Mouse (Mus musculus) frontal cortex, postnatal 14 days (tissue): Measurements from ENCODE around the gene Ifngr1.
"Not testable (repeated sequence)": the region's sequence is repeated elsewhere in the genome, so short reads cannot be mapped to it uniquely, and the experiment has no call there.

Source experiments
- DNase-seq, 2 experiments: peaks; one replicate each; pipeline ENCODE4 v3.0.0; 2022; ENCODE audit warnings: low spot score in 2 of 2

Gene Ifngr1

GRCm38 (mm10) chr10:19587281-19587680 is 4.5 kb upstream of the Ifngr1 start:
- DNase-seq, result no peak

GRCm38 (mm10) chr10:19589626-19590025 is 2.1 kb upstream of the Ifngr1 start:
- no peak for DNase-seq

- DNase-seq, result no peak
Observed at GRCm38 (mm10) chr10:19591286-19591640, 486 bp upstream of the Ifngr1 start.

GRCm38 (mm10) chr10:19592556-19592955 is 807 bp downstream of the Ifngr1 start:
- no peak for DNase-seq

DNA sequence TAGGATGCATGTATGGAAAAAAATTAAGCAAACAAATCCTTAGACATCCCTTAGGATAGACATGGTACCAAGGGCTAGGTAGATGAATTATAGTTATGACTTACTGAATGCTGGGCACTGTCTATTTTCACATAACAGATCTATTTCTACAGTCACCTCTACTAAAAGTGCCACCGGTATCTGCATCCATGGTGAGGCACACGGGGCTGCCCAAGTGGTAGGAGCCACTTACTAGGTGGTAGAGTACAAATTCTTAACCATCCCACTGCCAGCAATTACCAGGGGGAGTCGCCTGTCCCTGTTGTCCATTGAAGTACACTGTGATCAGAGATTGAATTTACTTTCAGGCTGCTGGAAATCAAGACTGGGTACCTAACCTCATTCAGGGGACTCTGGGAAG is 1.5 kb downstream of the Ifngr1 start:
- DNase-seq, result no peak

DNA sequence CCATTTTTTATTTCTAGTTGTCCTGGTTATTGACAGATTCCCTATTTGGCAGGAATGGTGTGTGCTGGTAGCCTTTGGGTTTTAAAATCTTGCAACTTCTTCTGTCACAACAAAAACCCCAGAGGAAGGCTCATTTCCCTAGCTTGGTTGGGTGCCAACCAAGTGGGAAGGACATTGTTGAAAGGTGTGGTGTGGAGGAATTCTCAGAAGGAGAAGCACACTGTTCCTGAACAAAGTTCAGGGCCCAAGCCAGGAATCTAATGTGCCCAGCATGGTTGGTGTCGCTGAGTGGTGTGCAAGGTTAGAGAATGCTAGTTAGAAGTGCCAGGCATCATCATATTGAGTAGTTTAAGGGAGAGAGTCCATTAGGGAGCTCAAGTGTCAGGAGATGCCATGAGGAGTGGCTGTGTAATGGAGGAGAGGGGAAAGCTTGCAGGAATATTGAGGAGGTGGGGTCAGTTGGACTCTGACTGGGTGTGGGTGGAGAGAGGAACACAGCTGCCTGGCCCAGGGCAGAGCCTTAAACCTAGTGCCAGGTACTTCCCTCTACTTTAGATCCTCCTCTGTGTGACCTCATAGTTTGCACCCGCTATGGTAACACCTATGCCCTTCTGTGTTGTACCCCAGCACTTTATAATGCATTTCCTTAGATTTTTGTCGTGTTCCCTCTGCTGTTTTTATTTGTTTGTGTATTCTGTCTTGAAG is 2.6 kb downstream of the Ifngr1 start:
- DNase-seq, result no peak

GRCm38 (mm10) chr10:19596866-19597265 is 5.1 kb downstream of the Ifngr1 start:
- no peak for DNase-seq

GRCm38 (mm10) chr10:19598091-19598490 is 6.3 kb downstream of the Ifngr1 start:
- DNase-seq, result no peak

- DNase-seq, result no peak
Observed at GRCm38 (mm10) chr10:19599331-19600092, 7.8 kb downstream of the Ifngr1 start.

DNA sequence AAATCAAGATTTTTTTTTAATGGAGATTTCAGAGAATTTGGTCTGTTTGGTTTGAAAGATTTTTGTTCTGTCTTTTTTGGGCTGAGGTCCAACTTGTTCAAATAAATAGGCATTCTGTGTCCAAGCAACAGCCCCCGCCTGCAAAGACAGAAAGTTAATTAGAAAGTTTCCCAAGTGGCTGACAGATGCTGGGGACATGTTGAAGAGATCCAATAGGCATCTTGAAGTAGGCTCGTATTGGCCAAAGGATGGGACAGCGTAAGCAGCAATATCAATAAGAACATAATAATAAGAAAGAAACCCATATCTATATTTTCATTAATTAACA is 8.3 kb downstream of the Ifngr1 start:
- DNase-seq, result no peak

- not testable (repeated sequence) for DNase-seq
Observed at GRCm38 (mm10) chr10:19601502-19601901, 9.8 kb downstream of the Ifngr1 start.

- no peak for DNase-seq
Observed at GRCm38 (mm10) chr10:19603231-19603630, 11.5 kb downstream of the Ifngr1 start.

GRCm38 (mm10) chr10:19609125-19609524 is 17.4 kb downstream of the Ifngr1 start:
- no peak for DNase-seq

GRCm38 (mm10) chr10:19611616-19612015 is 19.9 kb downstream of the Ifngr1 start:
- DNase-seq, result no peak

DNA sequence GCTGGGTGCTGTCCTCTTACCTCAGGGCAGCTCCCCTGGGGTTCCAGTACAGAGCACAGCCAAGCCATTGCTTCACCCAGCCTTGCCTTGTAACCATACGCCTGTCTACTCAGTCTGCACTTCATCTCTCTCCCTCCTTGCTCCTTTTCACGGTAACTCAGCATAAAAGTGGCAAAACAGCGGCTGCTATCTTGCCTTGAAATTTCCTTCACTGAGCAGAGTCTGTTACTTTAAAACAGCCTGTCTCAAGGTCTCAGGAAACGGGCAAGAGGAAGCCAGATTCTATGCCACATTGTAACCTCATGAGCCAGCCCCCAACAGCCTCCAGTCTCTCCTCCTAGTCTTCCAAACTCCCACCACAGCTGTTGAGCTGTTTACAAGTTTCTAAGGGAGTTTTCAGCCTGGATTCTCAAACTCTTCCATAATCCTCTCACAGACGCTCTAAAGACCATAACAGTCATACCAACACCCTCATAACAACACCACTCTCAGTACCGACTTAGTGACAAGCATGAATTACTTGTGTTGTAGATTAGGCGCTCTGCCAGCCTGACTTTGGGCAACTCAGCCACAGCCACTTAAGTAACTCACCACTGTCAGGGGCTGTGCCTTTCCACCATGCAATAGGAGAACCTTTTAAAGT is 21.5 kb downstream of the Ifngr1 start:
- DNase-seq, result no peak

GRCm38 (mm10) chr10:19619736-19620135 is 28.0 kb downstream of the Ifngr1 start:
- no peak for DNase-seq

DNA sequence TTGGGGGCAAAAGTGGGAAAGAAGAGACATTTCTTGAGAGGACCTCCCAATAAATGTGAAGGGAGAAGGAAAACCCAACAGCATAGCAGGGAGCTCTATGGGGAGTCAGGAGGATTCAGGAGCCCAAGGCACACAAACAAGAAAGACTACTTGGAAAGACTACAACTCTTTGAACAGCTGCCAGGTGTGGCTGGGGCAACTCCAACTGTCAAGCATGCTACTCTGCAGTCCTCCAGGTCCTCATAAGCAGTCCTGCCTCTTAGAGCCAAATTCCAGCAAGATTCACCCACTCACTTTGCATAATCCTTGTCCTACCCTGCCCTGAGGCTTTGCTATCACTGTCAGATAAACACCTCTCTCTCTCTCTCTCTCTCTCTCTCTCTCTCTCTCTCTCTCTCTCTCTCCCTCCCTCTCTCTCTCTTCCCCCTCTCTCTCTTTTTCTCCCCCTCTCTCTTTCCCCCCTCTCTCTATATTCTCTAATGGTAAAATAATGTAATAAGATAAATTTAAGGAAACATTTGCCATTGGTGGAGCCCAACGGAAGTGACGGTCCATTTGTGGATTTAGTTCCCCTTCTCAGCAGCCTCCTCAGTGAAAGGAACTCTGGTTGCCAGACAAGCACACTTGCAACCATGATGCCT is 29.8 kb downstream of the Ifngr1 start, which contains the start of gene Il22ra2:
TSS of gene Il22ra2 (plus strand) at position 591 of the 641 bp plus-strand sequence.
- no peak for DNase-seq

DNA sequence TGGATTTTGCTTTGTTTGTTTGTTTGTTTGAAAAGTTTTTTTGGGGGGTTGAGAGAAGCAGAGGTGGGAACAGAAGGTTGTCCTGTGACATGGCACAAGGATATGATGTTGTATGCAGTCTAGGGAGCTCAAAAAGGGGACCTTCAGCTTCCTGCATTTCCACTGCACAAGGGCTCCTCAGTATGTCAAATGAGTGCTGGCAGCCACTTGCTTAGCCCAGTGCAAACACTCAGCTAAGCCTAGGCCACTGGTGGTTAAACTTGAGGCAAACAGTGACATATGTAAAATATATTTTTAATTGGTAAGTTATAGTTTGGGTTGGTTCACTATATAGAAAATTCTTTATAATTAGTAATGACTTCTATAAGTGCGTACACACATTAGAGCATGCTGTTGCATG is 32.9 kb downstream of the Ifngr1 start:
- DNase-seq, result no peak

- no peak for DNase-seq
Observed at GRCm38 (mm10) chr10:19627342-19627741, 35.6 kb downstream of the Ifngr1 start.

DNA sequence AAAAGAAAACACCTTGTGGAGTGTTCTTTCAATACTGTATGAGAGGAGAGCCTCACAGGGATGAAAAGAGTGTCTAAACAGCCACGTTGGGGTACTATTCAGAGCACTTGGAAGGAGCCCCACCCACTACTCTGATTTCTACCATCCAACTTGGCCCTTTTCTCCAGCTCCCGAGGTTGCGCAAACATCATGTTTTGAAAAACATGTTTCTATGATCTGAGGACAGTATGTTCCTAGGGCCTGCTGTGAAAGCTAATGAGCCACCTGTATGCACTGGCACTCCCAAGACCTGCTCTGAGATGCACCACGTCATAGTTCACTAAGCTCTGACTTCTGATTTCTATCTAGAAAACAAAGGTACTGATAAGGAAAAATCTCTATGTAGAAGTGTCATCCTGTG is 36.0 kb downstream of the Ifngr1 start:
- no peak for DNase-seq

DNA sequence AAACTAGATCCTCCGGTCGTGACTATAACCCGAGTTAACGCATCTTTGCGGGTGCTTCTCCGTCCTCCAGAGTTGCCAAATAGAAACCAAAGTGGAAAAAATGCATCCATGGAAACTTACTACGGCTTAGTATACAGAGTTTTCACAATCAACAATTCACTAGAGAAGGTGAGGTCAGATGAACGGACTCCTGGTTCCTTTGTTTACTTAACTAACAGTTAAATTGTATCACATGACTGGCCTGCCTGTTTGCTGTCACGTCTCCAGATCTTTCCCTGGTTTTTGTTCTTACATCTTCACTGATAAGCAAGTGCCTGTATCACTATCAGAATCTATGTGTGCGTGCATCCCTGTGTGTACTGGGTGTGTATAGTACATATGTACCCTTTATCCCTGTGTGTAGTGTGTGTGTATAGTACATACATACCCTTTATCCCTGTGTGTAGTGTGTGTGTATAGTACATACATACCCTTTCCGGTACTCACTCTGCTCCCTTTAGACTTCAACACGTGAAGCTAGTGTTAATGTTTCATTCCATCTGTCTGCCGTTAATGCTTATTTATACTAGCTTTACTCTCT is 40.0 kb downstream of the Ifngr1 start:
- no peak for DNase-seq

DNA sequence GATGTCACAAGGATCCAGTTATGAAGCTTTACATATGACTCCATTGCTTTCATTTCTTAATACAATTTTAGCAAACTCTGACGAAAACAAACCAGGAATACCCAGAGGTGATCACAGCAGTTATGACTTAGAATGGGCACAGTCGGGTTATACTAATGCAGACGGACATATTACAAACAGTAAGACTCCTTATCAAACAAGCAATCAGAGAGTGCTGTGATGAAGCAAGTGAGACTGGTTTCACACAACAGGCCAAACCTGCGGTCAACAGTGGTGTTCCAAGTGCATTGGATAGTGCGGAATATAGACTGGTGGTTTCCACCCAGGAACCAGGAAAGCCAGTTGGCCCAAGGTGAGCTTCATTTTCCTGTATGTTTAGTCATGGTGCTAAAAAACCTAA is 47.1 kb downstream of the Ifngr1 start:
- no peak for DNase-seq
